Mouse (Mus musculus) kidney, adult 2 months (tissue): ENCODE measurements around the gene Grcc10. TPM values are rescaled to one million over a fixed set of nuclear protein-coding genes. Genes with fewer than 3 reads are reported as not detected.

Experiments
- DNase-seq: peaks from one replicate; pipeline ENCODE4 v3.0.0; 2021
- H3K27ac ChIP-seq: fragments of 200-500 bp; 2 replicates; pipeline ENCODE4 v1.5.1; 2012; ENCODE audit warnings: low read depth, low read length, control low read depth, inconsistent platforms; ENCODE audit not compliant: insufficient read depth
- H3K27me3 ChIP-seq: fragments of 200-500 bp; replicated peaks from 2 replicates; pipeline ENCODE4 v1.6.1; 2012; ENCODE audit warnings: mild to moderate bottlenecking, moderate library complexity, low read length, inconsistent platforms; ENCODE audit not compliant: control insufficient read depth, insufficient read depth
- H3K36me3 ChIP-seq: fragments of 200-500 bp; 2 replicates; pipeline ENCODE4 v1.6.1; 2012; ENCODE audit warnings: mild to moderate bottlenecking, moderate library complexity, low read length, inconsistent platforms; ENCODE audit not compliant: control insufficient read depth, insufficient read depth
- H3K4me1 ChIP-seq: fragments of 200-500 bp; 2 replicates; pipeline ENCODE4 v1.6.1; 2011; ENCODE audit warnings: low read length; ENCODE audit not compliant: control insufficient read depth, insufficient read depth
- H3K4me3 ChIP-seq: fragments of 200-500 bp; 2 replicates; pipeline ENCODE4 v1.5.1; 2011; ENCODE audit warnings: mild to moderate bottlenecking, low read depth, low read length, control low read depth; ENCODE audit not compliant: insufficient read depth
- CTCF ChIP-seq: fragments of 200-500 bp; conservative IDR thresholded peaks from 2 replicates; pipeline ENCODE4 v1.5.1; 2011; ENCODE audit warnings: low read depth, mild to moderate bottlenecking, control low read depth, low read length, moderate library complexity, mixed read lengths; ENCODE audit not compliant: insufficient read depth, insufficient read length
- POLR2A ChIP-seq: fragments of 200-500 bp; IDR thresholded peaks from one replicate; pipeline ENCODE4 v1.6.1; 2011; ENCODE audit warnings: low read depth, low read length, control low read depth
- WGBS: fragments of 180-500 bp; shearing (Covaris S2); methylation state at CpG from one replicate; pipeline ENCODE4 v1.1.7; 2018; 5-methylcytosine and 5-hydroxymethylcytosine counted together
- polyA plus RNA-seq: library from polyadenylated mRNA; depleted of rRNA; stranded (reverse); fragments of >200 nt; gene quantifications from 2 replicates; pipeline ENCODE4 v1.2.3, GENCODE M21; 2012

Gene Grcc10
- polyA plus RNA-seq, 1 experiment = 474 TPM

- Histone ChIP-seq H3K27me3 (no peaks in the 10 kb centered on the region), H3K4me1 (no peaks in the 10 kb centered on the region), H3K4me3 (no peak overlapping the region), H3K27ac (no peak overlapping the region), H3K36me3 (no peaks in the 10 kb centered on the region)
- DNase-seq = no peak
- TF ChIP-seq POLR2A = no peak
- no peak for TF ChIP-seq CTCF
- WGBS = 70% methylated on average over 11 of the region's 11 CpGs
Measured at GRCm38 (mm10) chr6:124720904-124721303, 20.3 kb downstream of the Grcc10 start.

GRCm38 (mm10) chr6:124719354-124719978 lies 21.7 kb downstream of the Grcc10 start:
- H3K27me3 ChIP-seq = no peaks in the 10 kb centered on the region
- 69% methylated on average over 7 of the region's 7 CpGs for WGBS
- H3K27ac ChIP-seq = peak overlapping the region; percentile 49
- no peak for DNase-seq
- H3K4me1 ChIP-seq = no peaks in the 10 kb centered on the region
- H3K36me3 ChIP-seq = peaks cover 1% of the 10 kb centered on the region; the same call in 1 of the 2 replicates
- peak overlapping the region; percentile 56 for H3K4me3 ChIP-seq
- no peak for TF ChIP-seq CTCF
- TF ChIP-seq POLR2A = no peak

GRCm38 (mm10) chr6:124718703-124719102 lies 22.5 kb downstream of the Grcc10 start:
- TF ChIP-seq CTCF (no peak), POLR2A (no peak)
- H3K4me3 ChIP-seq = peak overlapping the region; percentile 56

DNA sequence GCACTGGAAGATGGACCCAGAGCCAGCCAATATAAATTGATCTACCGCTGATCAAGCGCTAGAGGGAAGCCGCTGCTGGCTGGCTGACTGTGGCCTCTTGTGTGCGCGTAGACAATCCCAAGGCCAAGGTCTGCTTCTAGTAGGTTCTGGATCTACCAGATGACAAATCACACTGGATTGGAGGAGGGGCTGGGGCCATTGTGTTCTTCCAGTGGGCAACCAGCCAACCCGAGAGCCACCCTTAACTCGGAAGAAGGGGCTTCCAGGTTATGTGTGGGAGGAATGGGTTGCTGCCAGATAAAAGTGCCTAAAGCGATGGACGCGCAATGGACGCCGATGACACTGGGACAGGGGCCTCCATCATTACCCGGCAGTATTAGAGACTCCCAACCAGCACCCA lies 23.2 kb downstream of the Grcc10 start:
- H3K36me3 ChIP-seq = peaks cover 1% of the 10 kb centered on the region; the same call in 1 of the 2 replicates
- peak overlapping the region; percentile 58; the same call in 1 of the 2 replicates for H3K27ac ChIP-seq
- H3K4me1 ChIP-seq = peaks cover 9% of the 10 kb centered on the region; the same call in 1 of the 2 replicates
- peak overlapping the region; percentile 56 for H3K4me3 ChIP-seq
- H3K27me3 ChIP-seq = no peaks in the 10 kb centered on the region
- 74% methylated on average over 13 of the region's 13 CpGs for WGBS
- TF ChIP-seq POLR2A (no peak), CTCF (no peak)
- DNase-seq = no peak

More at GRCm38 (mm10) chr6:124718703-124719102, 22.5 kb downstream of the Grcc10 start:
- Histone ChIP-seq H3K27ac (peak overlapping the region; percentile 58), H3K27me3 (no peaks in the 10 kb centered on the region), H3K4me1 (peaks cover 3% of the 10 kb centered on the region; the same call in 1 of the 2 replicates), H3K36me3 (peaks cover 1% of the 10 kb centered on the region; the same call in 1 of the 2 replicates)
- 54% methylated on average over 16 of the region's 16 CpGs for WGBS
- DNase-seq = peak; percentile 68

DNA sequence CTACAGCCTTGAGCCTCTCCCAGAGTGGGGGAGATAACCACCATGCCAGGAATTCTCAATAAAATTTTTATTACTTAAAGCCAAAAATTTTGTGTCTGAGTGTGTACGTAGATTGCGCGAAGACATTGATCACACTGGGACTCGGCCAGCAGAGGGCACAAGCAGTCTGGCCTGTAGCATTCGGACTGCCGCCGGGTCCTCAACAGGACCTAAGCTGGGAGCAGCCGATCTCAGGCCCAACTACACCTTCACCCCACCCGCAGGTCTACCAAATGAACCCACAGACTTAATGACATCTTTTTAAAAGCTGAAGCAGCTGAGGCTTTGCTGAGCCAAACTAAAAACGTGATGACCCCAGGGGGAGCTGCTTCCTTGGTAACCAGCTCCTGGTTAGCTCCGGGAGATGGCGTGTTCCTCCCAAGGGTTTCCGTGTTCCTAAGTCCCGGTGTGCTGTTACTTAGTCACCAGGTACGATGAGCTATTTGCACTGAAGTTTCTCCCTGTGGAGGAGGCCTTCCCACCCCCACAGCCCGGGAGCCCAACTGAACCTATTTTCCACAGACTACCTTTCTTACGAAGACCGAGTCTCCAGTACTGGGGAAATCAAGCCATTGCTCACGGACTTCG lies 24.2 kb downstream of the Grcc10 start:
- WGBS = 55% methylated on average over 20 of the region's 20 CpGs
- Histone ChIP-seq H3K27ac (no peak overlapping the region), H3K4me3 (no peak overlapping the region), H3K4me1 (peaks cover 9% of the 10 kb centered on the region; the same call in 1 of the 2 replicates), H3K36me3 (peaks cover 1% of the 10 kb centered on the region; the same call in 1 of the 2 replicates), H3K27me3 (no peaks in the 10 kb centered on the region)
- DNase-seq = peak; percentile 63
- no peak for TF ChIP-seq POLR2A
- peak; percentile 77 for TF ChIP-seq CTCF

GRCm38 (mm10) chr6:124712918-124713317 lies 28.3 kb downstream of the Grcc10 start:
- H3K27me3 ChIP-seq = no peaks in the 10 kb centered on the region
- no peak for TF ChIP-seq CTCF
- no peak for TF ChIP-seq POLR2A
- whole genome bisulfite sequencing = 3% methylated on average over 11 of the region's 11 CpGs
- peak overlapping the region; percentile 86 for H3K27ac ChIP-seq
- H3K36me3 ChIP-seq = peaks cover 1% of the 10 kb centered on the region; the same call in 1 of the 2 replicates
- DNase-seq = no peak
- peaks cover 17% of the 10 kb centered on the region; the same call in 1 of the 2 replicates for H3K4me1 ChIP-seq
- peak overlapping the region; percentile 82 for H3K4me3 ChIP-seq
